Mouse (Mus musculus): ENCODE data around the gene H2-K1.

DNA sequence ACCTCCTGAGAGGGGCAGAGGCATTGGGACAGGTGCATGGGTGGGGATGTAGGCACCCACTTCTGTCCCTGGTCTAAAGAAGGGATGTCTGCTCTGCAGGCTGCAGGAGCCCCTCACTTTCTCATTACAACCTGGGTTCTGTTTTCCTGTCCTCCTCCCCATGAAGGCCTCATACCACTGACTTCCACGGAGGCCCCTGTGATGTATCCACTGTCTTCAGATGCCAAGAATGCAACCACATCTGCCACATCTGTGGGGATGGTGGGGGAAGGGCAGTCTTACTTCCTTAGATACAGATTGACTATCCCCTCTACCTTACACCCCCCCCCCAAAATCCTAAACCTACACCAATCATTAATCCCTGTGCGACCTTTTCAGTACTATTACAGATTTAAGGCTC, 26.1 kb upstream of the H2-K1 start:
- no peak for TF ChIP-seq CTCF (IDR thresholded peaks at IDR 0.05; ENCODE audit: insufficient read depth, low read length)
- TF ChIP-seq POLR2A (IDR thresholded peaks at IDR 0.05; ENCODE audit: borderline replicate concordance, extremely low read depth, low read depth, low read length), result no peak

All from lung, adult 2 months (tissue).